Mouse (Mus musculus): ENCODE data around the gene Uvrag. TPM values are rescaled to one million over a fixed set of nuclear protein-coding genes. Genes with fewer than 3 reads are reported as not detected.
A peak's percentile ranks its signal among the peaks of the same experiment; 100 is the strongest.

The Uvrag gene
- total and polyA plus RNA-seq, 3 experiments = 5.9 to 22.1 (median 21.0) TPM

DNA sequence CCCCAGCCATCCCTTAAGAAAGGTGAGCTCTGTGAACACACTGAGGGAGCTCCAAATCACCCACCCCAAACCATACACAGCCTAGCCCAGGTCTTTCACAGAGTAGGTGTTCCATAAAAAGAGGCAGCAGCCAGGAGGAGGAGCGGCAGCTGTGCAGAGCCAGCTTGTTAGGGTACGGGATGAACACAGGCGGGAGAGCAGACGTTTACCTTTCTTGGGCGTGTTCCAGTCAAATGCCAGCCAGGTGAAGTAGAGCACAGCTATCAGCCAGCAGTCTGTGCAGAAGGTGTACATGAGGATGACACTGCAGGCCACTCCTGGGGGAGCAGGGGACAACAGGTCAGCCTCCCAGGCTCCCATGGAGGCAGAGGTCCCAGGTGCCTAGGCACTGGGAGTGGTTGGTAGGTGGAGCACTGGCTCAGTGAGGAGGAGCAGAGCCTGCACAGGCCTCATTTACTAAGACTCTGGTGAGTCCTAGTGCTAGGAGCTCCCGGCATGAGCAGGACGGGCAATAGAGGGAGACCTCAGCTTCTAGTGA, 24.0 kb upstream of the Uvrag start:
- TF ChIP-seq EP300 (IDR thresholded peaks at IDR 0.05; ENCODE audit: insufficient read depth, low read depth, low read length) = no peak
- no peak for TF ChIP-seq CTCF (IDR thresholded peaks at IDR 0.05)
- no peak for TF ChIP-seq POLR2A (IDR thresholded peaks at IDR 0.05; ENCODE audit: insufficient read depth, low read depth, low read length)
- Histone ChIP-seq H3K4me3 (no peak overlapping the region), H3K4me1 (ENCODE audit: control insufficient read depth, insufficient read depth, low read length) (peaks cover 2% of the 10 kb centered on the region; the same call in 1 of the 2 replicates), H3K9ac (ENCODE audit: low read depth, low read length) (no peak overlapping the region), H3K36me3 (ENCODE audit: control insufficient read depth, insufficient read depth, low read length) (peaks cover 4% of the 10 kb centered on the region; the same call in 1 of the 2 replicates), H3K27me3 (ENCODE audit: control insufficient read depth, insufficient read depth, low read length) (no peaks in the 10 kb centered on the region), H3K27ac (no peak overlapping the region), H3K79me2 (replicated peaks; ENCODE audit: control insufficient read depth, insufficient read depth, low read length) (no peaks in the 10 kb centered on the region; the same call in 1 of the 2 replicates)
- intact Hi-C loops (cut with DNase I) = loop anchor here (5.0 kb wide), 2 partner anchors 37 to 52 kb away; no protein-coding TSS in a partner anchor
- WGBS = 86% methylated on average over 7 of the region's 7 CpGs
- DNase-seq = no peak

DNA sequence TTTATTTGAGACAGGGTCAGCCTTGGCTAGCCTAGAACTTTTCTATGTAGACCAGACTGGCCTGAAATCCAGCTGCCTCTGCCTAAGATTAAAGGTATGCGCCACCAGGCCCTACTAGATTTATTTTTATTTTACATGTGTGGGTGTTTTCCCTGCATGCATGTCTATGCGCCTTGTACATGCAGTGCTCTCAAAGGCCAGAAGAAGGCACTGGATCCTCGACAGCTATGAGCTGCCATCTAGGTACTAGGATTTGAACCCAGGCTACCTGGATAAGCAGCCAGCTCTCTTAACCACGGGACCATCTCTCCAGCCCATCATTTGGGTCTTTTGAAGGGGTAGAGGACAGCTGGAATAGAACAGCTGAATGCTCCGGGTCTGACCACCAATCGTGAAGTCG, 21.5 kb upstream of the Uvrag start:
- Histone ChIP-seq H3K9ac (ENCODE audit: low read depth, low read length) (no peak overlapping the region), H3K27ac (peak overlapping the region; percentile 85), H3K79me2 (replicated peaks; ENCODE audit: control insufficient read depth, insufficient read depth, low read length) (no peaks in the 10 kb centered on the region; the same call in 1 of the 2 replicates), H3K27me3 (ENCODE audit: control insufficient read depth, insufficient read depth, low read length) (no peaks in the 10 kb centered on the region), H3K36me3 (ENCODE audit: control insufficient read depth, insufficient read depth, low read length) (peaks cover 6% of the 10 kb centered on the region), H3K4me1 (ENCODE audit: control insufficient read depth, insufficient read depth, low read length) (peaks cover 10% of the 10 kb centered on the region), H3K4me3 (no peak overlapping the region)
- WGBS = 81% methylated on average over 7 of the region's 7 CpGs
- no peak for DNase-seq
- TF ChIP-seq CTCF (IDR thresholded peaks at IDR 0.05) (peak; percentile 14; the same call in 1 of the 2 replicates), POLR2A (IDR thresholded peaks at IDR 0.05; ENCODE audit: insufficient read depth, low read depth, low read length) (no peak)
- intact Hi-C loops (cut with DNase I) = loop anchor here (5.0 kb wide), 2 partner anchors 40 to 55 kb away; no protein-coding TSS in a partner anchor

DNA sequence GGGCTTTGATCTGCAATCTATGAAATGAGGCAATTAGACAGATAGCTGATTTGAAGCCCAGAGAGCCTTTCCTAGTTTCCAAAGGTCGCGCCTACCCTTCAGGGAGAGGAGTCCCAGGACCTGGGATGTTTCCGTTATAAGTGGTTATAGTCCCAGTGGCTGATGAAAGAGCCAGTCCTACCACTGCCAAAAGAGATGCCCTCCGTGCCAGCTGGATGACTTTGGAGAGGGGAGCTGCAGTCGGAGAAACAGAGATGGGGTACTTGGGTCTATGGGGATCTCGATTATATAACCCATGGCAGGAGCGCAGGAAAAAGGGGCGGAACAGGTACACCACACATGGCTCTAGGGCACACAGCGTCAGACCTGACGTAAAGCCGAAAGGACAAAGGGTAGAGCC, 21.0 kb upstream of the Uvrag start:
- no peaks in the 10 kb centered on the region for H3K27me3 ChIP-seq (ENCODE audit: control insufficient read depth, insufficient read depth, low read length)
- peaks cover 6% of the 10 kb centered on the region for H3K36me3 ChIP-seq (ENCODE audit: control insufficient read depth, insufficient read depth, low read length)
- TF ChIP-seq POLR2A (IDR thresholded peaks at IDR 0.05; ENCODE audit: insufficient read depth, low read depth, low read length) (no peak), CTCF (IDR thresholded peaks at IDR 0.05) (no peak), EP300 (IDR thresholded peaks at IDR 0.05; ENCODE audit: insufficient read depth, low read depth, low read length) (no peak)
- no peak overlapping the region for H3K4me3 ChIP-seq
- intact Hi-C loops (cut with DNase I) = loop anchor here (5.0 kb wide), 2 partner anchors 40 to 55 kb away; no protein-coding TSS in a partner anchor
- H3K27ac ChIP-seq = peak overlapping the region; percentile 85
- peaks cover 13% of the 10 kb centered on the region for H3K4me1 ChIP-seq (ENCODE audit: control insufficient read depth, insufficient read depth, low read length)
- 68% methylated on average over 11 of the region's 11 CpGs for WGBS
- H3K79me2 ChIP-seq (replicated peaks; ENCODE audit: control insufficient read depth, insufficient read depth, low read length) = no peaks in the 10 kb centered on the region; the same call in 1 of the 2 replicates
- peak in 1 of 2 experiments; percentile 53 for DNase-seq
- H3K9ac ChIP-seq (ENCODE audit: low read depth, low read length) = no peak overlapping the region

DNA sequence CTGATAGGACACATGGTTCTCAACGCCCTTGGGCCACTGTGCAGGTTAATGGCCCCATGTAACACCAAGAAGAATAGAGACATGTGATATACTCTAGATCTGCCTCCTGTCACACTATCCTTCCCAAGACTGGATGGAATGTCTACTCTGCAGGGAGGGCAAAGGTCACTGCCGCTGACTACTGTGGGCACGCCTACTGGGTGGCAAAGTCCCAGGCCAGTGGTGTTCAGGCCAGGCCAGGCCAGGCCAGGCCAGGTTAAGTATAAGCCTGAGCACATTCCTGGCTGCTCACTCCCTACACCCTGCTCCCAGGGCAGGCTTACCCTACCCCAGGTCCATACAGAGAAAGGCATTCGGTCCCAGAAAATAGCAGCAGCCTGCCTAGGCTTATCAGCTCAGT, 20.6 kb upstream of the Uvrag start:
- H3K27me3 ChIP-seq (ENCODE audit: control insufficient read depth, insufficient read depth, low read length) = no peaks in the 10 kb centered on the region
- H3K27ac ChIP-seq = peak overlapping the region; percentile 85
- H3K4me1 ChIP-seq (ENCODE audit: control insufficient read depth, insufficient read depth, low read length) = peaks cover 13% of the 10 kb centered on the region
- intact Hi-C loops (cut with DNase I) = loop anchor here (5.0 kb wide), 2 partner anchors 41 to 56 kb away; no protein-coding TSS in a partner anchor
- no peaks in the 10 kb centered on the region; the same call in 1 of the 2 replicates for H3K79me2 ChIP-seq (replicated peaks; ENCODE audit: control insufficient read depth, insufficient read depth, low read length)
- peaks cover 6% of the 10 kb centered on the region for H3K36me3 ChIP-seq (ENCODE audit: control insufficient read depth, insufficient read depth, low read length)
- 43% methylated on average over 4 of the region's 4 CpGs for WGBS
- DNase-seq = peak in 1 of 2 experiments; percentile 70
- peak; percentile 67; the same call in 1 of the 2 replicates for TF ChIP-seq EP300 (IDR thresholded peaks at IDR 0.05; ENCODE audit: insufficient read depth, low read depth, low read length)
- 0 out of 2 replicates have a peak, but pooled peaks have one; percentile 41 for TF ChIP-seq POLR2A (IDR thresholded peaks at IDR 0.05; ENCODE audit: insufficient read depth, low read depth, low read length)
- no peak for TF ChIP-seq CTCF (IDR thresholded peaks at IDR 0.05)
- H3K9ac ChIP-seq (ENCODE audit: low read depth, low read length) = no peak overlapping the region
- H3K4me3 ChIP-seq = no peak overlapping the region

DNA sequence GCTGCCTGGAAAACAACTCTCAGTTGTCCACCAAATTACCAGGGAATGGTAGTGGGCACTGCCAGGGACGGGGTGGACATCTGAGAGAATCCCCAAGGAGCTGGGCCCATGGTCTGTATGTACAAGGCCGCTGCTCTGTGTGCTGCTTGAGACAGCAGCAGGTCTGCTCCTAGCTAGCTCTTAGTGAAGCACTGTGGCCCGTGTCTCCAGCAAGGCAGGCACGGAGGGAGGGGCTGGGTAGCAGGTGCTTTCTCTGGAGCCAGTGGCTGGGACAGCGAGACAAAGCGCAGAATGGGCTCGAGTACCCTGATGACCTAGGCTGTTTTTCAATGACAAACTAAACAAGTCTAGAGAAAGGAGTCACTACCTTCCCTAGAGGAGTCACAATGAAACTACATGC, 20.1 kb upstream of the Uvrag start:
- Histone ChIP-seq H3K27me3 (ENCODE audit: control insufficient read depth, insufficient read depth, low read length) (no peaks in the 10 kb centered on the region), H3K36me3 (ENCODE audit: control insufficient read depth, insufficient read depth, low read length) (peaks cover 6% of the 10 kb centered on the region), H3K4me1 (ENCODE audit: control insufficient read depth, insufficient read depth, low read length) (peaks cover 14% of the 10 kb centered on the region), H3K79me2 (replicated peaks; ENCODE audit: control insufficient read depth, insufficient read depth, low read length) (no peaks in the 10 kb centered on the region; the same call in 1 of the 2 replicates), H3K27ac (peak overlapping the region; percentile 85), H3K9ac (ENCODE audit: low read depth, low read length) (peak overlapping the region; percentile 40), H3K4me3 (no peak overlapping the region)
- 72% methylated on average over 7 of the region's 7 CpGs for WGBS
- intact Hi-C loops (cut with DNase I) = loop anchor here (5.0 kb wide), 2 partner anchors 41 to 56 kb away; no protein-coding TSS in a partner anchor
- DNase-seq = no peak
- TF ChIP-seq POLR2A (IDR thresholded peaks at IDR 0.05; ENCODE audit: insufficient read depth, low read depth, low read length) (no peak), CTCF (IDR thresholded peaks at IDR 0.05) (no peak), EP300 (IDR thresholded peaks at IDR 0.05; ENCODE audit: insufficient read depth, low read depth, low read length) (no peak)

- TF ChIP-seq EP300 (IDR thresholded peaks at IDR 0.05; ENCODE audit: insufficient read depth, low read depth, low read length) = peak; percentile 83
- no peak for TF ChIP-seq POLR2A (IDR thresholded peaks at IDR 0.05; ENCODE audit: insufficient read depth, low read depth, low read length)
- Histone ChIP-seq H3K27ac (peak overlapping the region; percentile 85), H3K4me3 (no peak overlapping the region), H3K4me1 (ENCODE audit: control insufficient read depth, insufficient read depth, low read length) (peaks cover 15% of the 10 kb centered on the region), H3K27me3 (ENCODE audit: control insufficient read depth, insufficient read depth, low read length) (no peaks in the 10 kb centered on the region), H3K36me3 (ENCODE audit: control insufficient read depth, insufficient read depth, low read length) (peaks cover 6% of the 10 kb centered on the region), H3K79me2 (replicated peaks; ENCODE audit: control insufficient read depth, insufficient read depth, low read length) (no peaks in the 10 kb centered on the region), H3K9ac (ENCODE audit: low read depth, low read length) (no peak overlapping the region)
- intact Hi-C loops (cut with DNase I) = no loop called here
- peak in 1 of 2 experiments; percentile 69 for DNase-seq
- WGBS = 60% methylated on average over 2 of the region's 2 CpGs
Observed at GRCm38 (mm10) chr7:99159446-99159845, 18.5 kb upstream of the Uvrag start.

All from heart, adult 2 months (tissue).